Mouse (Mus musculus): ENCODE data around the gene Epn1. TPM values are rescaled to one million over a fixed set of nuclear protein-coding genes. Genes with fewer than 3 reads are reported as not detected.
A peak's percentile ranks its signal among the peaks of the same experiment; 100 is the strongest.

Epn1 gene
- total and polyA plus RNA-seq, 3 experiments = 41.9 to 101 (median 72.9) TPM

- Histone ChIP-seq H3K36me3 (replicated peaks in 1 of 2; ENCODE audit: control insufficient read depth in 1 of 2, insufficient read depth in 1 of 2, low read length in 1 of 2) (peaks cover 3 to 39% of the 10 kb centered on the region in 2 experiments), H3K4me3 (replicated peaks in 1 of 3; ENCODE audit: low read depth in 2 of 3, low read length in 2 of 3, poor library complexity in 1 of 3) (peak within 1 kb of the TSS; percentile 57 to 90 (median 83)), H3K27ac (ENCODE audit: insufficient read depth, low read depth) (peak within 1 kb of the TSS; percentile 87), H3K9ac (ENCODE audit: insufficient read depth, low read depth) (peak within 1 kb of the TSS; percentile 96), H3K79me2 (replicated peaks; ENCODE audit: control insufficient read depth, extremely low read depth, insufficient read depth, poor library complexity, severe bottlenecking) (0 out of 2 replicates have a peak, but pooled peaks cover 5% of the 10 kb centered on the region), H3K27me3 (replicated peaks) (no peaks in the 10 kb centered on the region), H3K9me3 (replicated peaks; ENCODE audit: low read length) (no peaks in the 10 kb centered on the region), H3K4me2 (ENCODE audit: insufficient read depth, low read depth, poor library complexity, severe bottlenecking) (peak within 1 kb of the TSS; percentile 89), H3K4me1 (ENCODE audit: control insufficient read depth in 1 of 2, insufficient read depth in 2 of 2) (peaks cover 4 to 17% of the 10 kb centered on the region in 2 experiments)
- in situ Hi-C loops (cut with MboI; ENCODE audit: low pct_ligation_motif_present, low pct_unique_long_range_greater_than_20kb, low sequenced_read_pairs) = no loop called here
- TF ChIP-seq RCOR1 (conservative IDR thresholded peaks at IDR 0.05; ENCODE audit: low read depth, low read length) = no peak
- no peak for TF ChIP-seq ZKSCAN1 (IDR thresholded peaks at IDR 0.05; ENCODE audit: borderline replicate concordance, low read depth, low read length)
- peak; percentile 96 for TF ChIP-seq NRF1 (IDR thresholded peaks at IDR 0.05; ENCODE audit: low read depth, low read length)
- TF ChIP-seq NELFE (IDR thresholded peaks at IDR 0.05; ENCODE audit: low read depth, low read length) = peak; percentile 87
- no peak for TF ChIP-seq CHD2 (IDR thresholded peaks at IDR 0.05; ENCODE audit: low read length)
- no peak for TF ChIP-seq ZC3H11A (IDR thresholded peaks at IDR 0.05; ENCODE audit: low read depth, low read length)
- no peak for TF ChIP-seq ZMIZ1 (IDR thresholded peaks at IDR 0.05; ENCODE audit: low read depth, low read length)
- no peak for TF ChIP-seq EP300 (IDR thresholded peaks at IDR 0.05; ENCODE audit: low read length)
- no peak for TF ChIP-seq CHD1 (IDR thresholded peaks at IDR 0.05; ENCODE audit: low read depth, low read length)
- TF ChIP-seq KAT2A (IDR thresholded peaks at IDR 0.05; ENCODE audit: insufficient replicate concordance, low read length) = 0 out of 2 replicates have a peak, but pooled peaks have one; percentile 42
- peak; percentile 75; the same call in 1 of the 2 replicates for TF ChIP-seq MAZ (IDR thresholded peaks at IDR 0.05; ENCODE audit: low read depth, low read length)
- 0 out of 2 replicates have a peak, but pooled peaks have one; percentile 30 for TF ChIP-seq MEF2A (IDR thresholded peaks at IDR 0.05; ENCODE audit: borderline replicate concordance, low read depth, low read length)
- peak; percentile 62 for TF ChIP-seq ELF1 (IDR thresholded peaks at IDR 0.05; ENCODE audit: low read depth, low read length)
- no peak for TF ChIP-seq USF1 (IDR thresholded peaks at IDR 0.05; ENCODE audit: low read depth, low read length)
- TF ChIP-seq MXI1 (IDR thresholded peaks at IDR 0.05; ENCODE audit: low read depth, low read length) = peak; percentile 43; the same call in 1 of the 2 replicates
- peak; percentile 67 for TF ChIP-seq HCFC1 (IDR thresholded peaks at IDR 0.05; ENCODE audit: low read depth, low read length)
- TF ChIP-seq USF2 (conservative IDR thresholded peaks at IDR 0.05; ENCODE audit: low read depth, low read length) = no peak
- no peak; the same call in 1 of the 2 replicates for TF ChIP-seq IRF4 (IDR thresholded peaks at IDR 0.05; ENCODE audit: low read depth, low read length)
- TF ChIP-seq RAD21 (IDR thresholded peaks at IDR 0.05; ENCODE audit: low read depth, low read length) = no peak
- TF ChIP-seq POLR2AphosphoS2 (IDR thresholded peaks at IDR 0.05; ENCODE audit: low read depth, low read length) = peak; percentile 83; the same call in 1 of the 2 replicates
- TF ChIP-seq JUND (conservative IDR thresholded peaks at IDR 0.05; ENCODE audit: low read depth, low read length) = no peak
- no peak for TF ChIP-seq CTCF (conservative IDR thresholded peaks at IDR 0.05 in 1 of 2, IDR thresholded peaks at IDR 0.05 in 1 of 2; ENCODE audit: low read depth in 2 of 2, low read length in 2 of 2)
- TF ChIP-seq MAFK (IDR thresholded peaks at IDR 0.05; ENCODE audit: insufficient replicate concordance, low read length) = no peak
- TF ChIP-seq MYC (IDR thresholded peaks at IDR 0.05; ENCODE audit: low read depth, low read length) = peak; percentile 41; the same call in 1 of the 2 replicates
- no peak; the same call in 1 of the 2 replicates for TF ChIP-seq ETS1 (conservative IDR thresholded peaks at IDR 0.05; ENCODE audit: low read depth, low read length)
- no peak for TF ChIP-seq SMC3 (IDR thresholded peaks at IDR 0.05; ENCODE audit: low read depth, low read length)
- no peak for TF ChIP-seq JUN (IDR thresholded peaks at IDR 0.05; ENCODE audit: insufficient read depth, low read depth, low read length)
- no peak for TF ChIP-seq BHLHE40 (IDR thresholded peaks at IDR 0.05; ENCODE audit: low read depth, low read length)
- TF ChIP-seq TBP (conservative IDR thresholded peaks at IDR 0.05; ENCODE audit: low read depth, low read length) = no peak
- peak; percentile 66; the same call in 1 of the 2 replicates for TF ChIP-seq SIN3A (IDR thresholded peaks at IDR 0.05; ENCODE audit: low read length)
- TF ChIP-seq E2F4 (IDR thresholded peaks at IDR 0.05; ENCODE audit: insufficient replicate concordance, low read depth, low read length) = peak; percentile 27; the same call in 1 of the 2 replicates
- TF ChIP-seq MAX (IDR thresholded peaks at IDR 0.05; ENCODE audit: low read length) = peak; percentile 24; the same call in 1 of the 2 replicates
- TF ChIP-seq POLR2A (IDR thresholded peaks at IDR 0.05; ENCODE audit: low read depth, low read length) = peak; percentile 89
- no peak; the same call in 1 of the 2 replicates for TF ChIP-seq UBTF (IDR thresholded peaks at IDR 0.05; ENCODE audit: low read depth, low read length)
- TF ChIP-seq PAX5 (IDR thresholded peaks at IDR 0.05; ENCODE audit: low read length) = no peak
- TF ChIP-seq ZNF384 (IDR thresholded peaks at IDR 0.05; ENCODE audit: low read depth, low read length) = no peak
- TF ChIP-seq TCF12 (IDR thresholded peaks at IDR 0.05; ENCODE audit: low read depth, low read length) = peak; percentile 76; the same call in 1 of the 2 replicates
- no peak for TF ChIP-seq GABPA (IDR thresholded peaks at IDR 0.05; ENCODE audit: insufficient replicate concordance, low read depth, low read length)
- dilution Hi-C loops (cut with MboI; ENCODE audit: extremely low pct_ligation_motif_present, extremely low pct_unique_long_range_greater_than_20kb, low sequenced_read_pairs) = no loop called here
- peak; percentile 86 for DNase-seq (ENCODE audit: extremely low read depth)
These were observed 41.8 kb upstream of the Epn1 start, which contains the start of gene Zfp784 for GRCm38 (mm10) chr7:5038109-5038732. TSS of gene Zfp784 (minus strand) at chr7:5038446.
